Mouse (Mus musculus): ENCODE results near the gene Dld. TPM values are rescaled to one million over a fixed set of nuclear protein-coding genes. Genes with fewer than 3 reads are reported as not detected.

Dld gene
- polyA plus RNA-seq, 1 experiment from 2014 or later: 126 TPM

- no peak overlapping the region for H3K4me3 ChIP-seq
- no peak overlapping the region for H3K27ac ChIP-seq (replicated peaks)
- WGBS: 72% methylated on average over 4 of the region's 4 CpGs
- no peaks in the 10 kb centered on the region for H3K27me3 ChIP-seq
- H3K36me3 ChIP-seq: no peaks in the 10 kb centered on the region
- ATAC-seq (replicated peaks): no peak
- 0 out of 2 replicates have a peak, but pooled peaks cover 8% of the 10 kb centered on the region for H3K4me1 ChIP-seq
- H3K4me2 ChIP-seq (replicated peaks): no peak overlapping the region
- H3K9me3 ChIP-seq: no peaks in the 10 kb centered on the region
- H3K9ac ChIP-seq (replicated peaks): no peak overlapping the region
Observed at GRCm38 (mm10) chr12:31283617-31284136, 67.6 kb downstream of the Dld start.

GRCm38 (mm10) chr12:31283131-31283530 lies 68.1 kb downstream of the Dld start:
- Histone ChIP-seq H3K36me3 (no peaks in the 10 kb centered on the region), H3K4me1 (0 out of 2 replicates have a peak, but pooled peaks cover 8% of the 10 kb centered on the region), H3K9me3 (no peaks in the 10 kb centered on the region), H3K9ac (replicated peaks) (no peak overlapping the region), H3K4me3 (no peak overlapping the region), H3K27ac (replicated peaks) (no peak overlapping the region), H3K4me2 (replicated peaks) (no peak overlapping the region), H3K27me3 (no peaks in the 10 kb centered on the region)
- WGBS: 86% methylated on average over 4 of the region's 4 CpGs
- no peak for ATAC-seq (replicated peaks)

GRCm38 (mm10) chr12:31282241-31282640 lies 69.0 kb downstream of the Dld start:
- H3K9ac ChIP-seq (replicated peaks): no peak overlapping the region
- H3K4me3 ChIP-seq: no peak overlapping the region
- no peak overlapping the region for H3K4me2 ChIP-seq (replicated peaks)
- no peak for ATAC-seq (replicated peaks)
- H3K4me1 ChIP-seq: 0 out of 2 replicates have a peak, but pooled peaks cover 8% of the 10 kb centered on the region
- no peaks in the 10 kb centered on the region for H3K9me3 ChIP-seq
- no peak overlapping the region for H3K27ac ChIP-seq (replicated peaks)
- H3K36me3 ChIP-seq: no peaks in the 10 kb centered on the region
- no peaks in the 10 kb centered on the region for H3K27me3 ChIP-seq
- 92% methylated on average over 5 of the region's 5 CpGs for WGBS

Other genes with a start within 250 kb of the Dld start
- gene Gm6993, start 110.7 kb downstream of the Dld start, polyA plus RNA-seq (2015; fragmentation: Nextera tagmentation; extraction: Ambion mirVana): not detected in 2 replicates
- 18.3 and 19.1 TPM in 2 replicates for gene Lamb1, start 86.2 kb downstream of the Dld start, polyA plus RNA-seq (2015; fragmentation: Nextera tagmentation; extraction: Ambion mirVana)
- 0.08 and 0.11 TPM in 2 replicates for gene Slc26a3, start 39.4 kb upstream of the Dld start, polyA plus RNA-seq (2015; fragmentation: Nextera tagmentation; extraction: Ambion mirVana)
- gene Cbll1, start 148.2 kb upstream of the Dld start, polyA plus RNA-seq (2015; fragmentation: Nextera tagmentation; extraction: Ambion mirVana): 12.9 and 14.3 TPM in 2 replicates
- 0.08 TPM in 1 of 2 replicates, not detected in the other for gene Slc26a4, start 208.5 kb upstream of the Dld start, polyA plus RNA-seq (2015; fragmentation: Nextera tagmentation; extraction: Ambion mirVana)

All from forebrain, embryonic 15.5 days (tissue).